Mouse (Mus musculus): ENCODE measurements at regions not wholly inside any gene's neighbourhood (a gene's known extent, or its start where the extent isn't known, plus 50 kb on each side); places are given as distances from the start of the nearest gene placed in this dataset.

- no peaks in the 10 kb centered on the region for H3K9me3 ChIP-seq (replicated peaks; ENCODE audit: control insufficient read depth, low read length)
- H3K27me3 ChIP-seq (ENCODE audit: control insufficient read depth, insufficient read depth, low read length): no peaks in the 10 kb centered on the region
- no peak overlapping the region for H3K4me2 ChIP-seq (ENCODE audit: low read depth, low read length)
- DNase-seq (ENCODE audit: low spot score): no peak
- H3K27ac ChIP-seq (replicated peaks; ENCODE audit: low read depth, low read length): no peak overlapping the region
- no peaks in the 10 kb centered on the region for H3K36me3 ChIP-seq (replicated peaks; ENCODE audit: control insufficient read depth, insufficient read depth, low read depth, low read length)
- no peaks in the 10 kb centered on the region for H3K4me1 ChIP-seq (ENCODE audit: control insufficient read depth, insufficient read depth, low read length)
- 84% methylated on average over 6 of the region's 6 CpGs for WGBS
- no peak overlapping the region for H3K4me3 ChIP-seq (ENCODE audit: low read depth, low read length)
- ATAC-seq (replicated peaks; ENCODE audit: insufficient number of reproducible peaks, low FRiP score, low TSS enrichment, low read depth): no peak
- no peak overlapping the region for H3K9ac ChIP-seq (replicated peaks; ENCODE audit: low read length)
Measured at GRCm38 (mm10) chr12:15717989-15718388, 98.7 kb downstream of the Trib2 start.

- Histone ChIP-seq H3K27ac (replicated peaks; ENCODE audit: low read depth, low read length) (no peak overlapping the region), H3K36me3 (replicated peaks; ENCODE audit: control insufficient read depth, insufficient read depth, low read depth, low read length) (no peaks in the 10 kb centered on the region), H3K4me3 (ENCODE audit: low read depth, low read length) (no peak overlapping the region), H3K9me3 (replicated peaks; ENCODE audit: control insufficient read depth, low read length) (no peaks in the 10 kb centered on the region), H3K4me1 (ENCODE audit: control insufficient read depth, insufficient read depth, low read length) (no peaks in the 10 kb centered on the region), H3K4me2 (ENCODE audit: low read depth, low read length) (no peak overlapping the region), H3K9ac (replicated peaks; ENCODE audit: low read length) (no peak overlapping the region), H3K27me3 (ENCODE audit: control insufficient read depth, insufficient read depth, low read length) (no peaks in the 10 kb centered on the region)
- 90% methylated on average over 3 of the region's 3 CpGs for WGBS
- no peak for ATAC-seq (replicated peaks; ENCODE audit: insufficient number of reproducible peaks, low FRiP score, low TSS enrichment, low read depth)
- DNase-seq (ENCODE audit: low spot score): no peak
Measured at GRCm38 (mm10) chr12:15717342-15717741, 99.4 kb downstream of the Trib2 start.

- Histone ChIP-seq H3K9ac (replicated peaks; ENCODE audit: low read length) (no peak overlapping the region), H3K4me3 (ENCODE audit: low read depth, low read length) (no peak overlapping the region)
- 86% methylated on average over 2 of the region's 2 CpGs for WGBS
Measured at GRCm38 (mm10) chr12:15713623-15714022, 103.1 kb downstream of the Trib2 start.

GRCm38 (mm10) chr12:15707570-15708095 is 109.1 kb downstream of the Trib2 start:
- Histone ChIP-seq H3K4me3 (ENCODE audit: low read depth, low read length) (no peak overlapping the region), H3K27me3 (ENCODE audit: control insufficient read depth, insufficient read depth, low read length) (no peaks in the 10 kb centered on the region), H3K4me1 (ENCODE audit: control insufficient read depth, insufficient read depth, low read length) (no peaks in the 10 kb centered on the region), H3K9me3 (replicated peaks; ENCODE audit: control insufficient read depth, low read length) (no peaks in the 10 kb centered on the region), H3K9ac (replicated peaks; ENCODE audit: low read length) (no peak overlapping the region), H3K27ac (replicated peaks; ENCODE audit: low read depth, low read length) (no peak overlapping the region), H3K36me3 (replicated peaks; ENCODE audit: control insufficient read depth, insufficient read depth, low read depth, low read length) (no peaks in the 10 kb centered on the region), H3K4me2 (ENCODE audit: low read depth, low read length) (no peak overlapping the region)
- WGBS: 77% methylated on average over 6 of the region's 6 CpGs
- ATAC-seq (replicated peaks; ENCODE audit: insufficient number of reproducible peaks, low FRiP score, low TSS enrichment, low read depth): no peak
- no peak for DNase-seq (ENCODE audit: low spot score)

More at GRCm38 (mm10) chr12:15713623-15714022, 103.1 kb downstream of the Trib2 start:
- H3K9me3 ChIP-seq (replicated peaks; ENCODE audit: control insufficient read depth, low read length): no peaks in the 10 kb centered on the region
- H3K4me2 ChIP-seq (ENCODE audit: low read depth, low read length): no peak overlapping the region
- no peak for ATAC-seq (replicated peaks; ENCODE audit: insufficient number of reproducible peaks, low FRiP score, low TSS enrichment, low read depth)
- no peaks in the 10 kb centered on the region for H3K4me1 ChIP-seq (ENCODE audit: control insufficient read depth, insufficient read depth, low read length)
- no peaks in the 10 kb centered on the region for H3K27me3 ChIP-seq (ENCODE audit: control insufficient read depth, insufficient read depth, low read length)
- no peak for DNase-seq (ENCODE audit: low spot score)
- H3K36me3 ChIP-seq (replicated peaks; ENCODE audit: control insufficient read depth, insufficient read depth, low read depth, low read length): no peaks in the 10 kb centered on the region
- H3K27ac ChIP-seq (replicated peaks; ENCODE audit: low read depth, low read length): no peak overlapping the region

- H3K27me3 ChIP-seq (ENCODE audit: control insufficient read depth, insufficient read depth, low read length): no peaks in the 10 kb centered on the region
- no peak overlapping the region for H3K9ac ChIP-seq (replicated peaks; ENCODE audit: low read length)
- no peaks in the 10 kb centered on the region for H3K36me3 ChIP-seq (replicated peaks; ENCODE audit: control insufficient read depth, insufficient read depth, low read depth, low read length)
- H3K4me2 ChIP-seq (ENCODE audit: low read depth, low read length): no peak overlapping the region
- no peak overlapping the region for H3K27ac ChIP-seq (replicated peaks; ENCODE audit: low read depth, low read length)
- no peaks in the 10 kb centered on the region for H3K4me1 ChIP-seq (ENCODE audit: control insufficient read depth, insufficient read depth, low read length)
- 37% methylated on average over 5 of the region's 5 CpGs for WGBS
- ATAC-seq (replicated peaks; ENCODE audit: insufficient number of reproducible peaks, low FRiP score, low TSS enrichment, low read depth) (no peak), DNase-seq (ENCODE audit: low spot score) (peak; percentile 17)
- H3K4me3 ChIP-seq (ENCODE audit: low read depth, low read length): no peak overlapping the region
- H3K9me3 ChIP-seq (replicated peaks; ENCODE audit: control insufficient read depth, low read length): no peaks in the 10 kb centered on the region
Measured at GRCm38 (mm10) chr12:15704412-15704811, 112.3 kb downstream of the Trib2 start.

- H3K27me3 ChIP-seq (ENCODE audit: control insufficient read depth, insufficient read depth, low read length): no peaks in the 10 kb centered on the region
- no peak overlapping the region for H3K4me2 ChIP-seq (ENCODE audit: low read depth, low read length)
- DNase-seq (ENCODE audit: low spot score) (no peak), ATAC-seq (replicated peaks; ENCODE audit: insufficient number of reproducible peaks, low FRiP score, low TSS enrichment, low read depth) (no peak)
- no peak overlapping the region for H3K27ac ChIP-seq (replicated peaks; ENCODE audit: low read depth, low read length)
- H3K9ac ChIP-seq (replicated peaks; ENCODE audit: low read length): no peak overlapping the region
- 88% methylated on average over 1 of the region's 1 CpGs for WGBS
- no peaks in the 10 kb centered on the region for H3K36me3 ChIP-seq (replicated peaks; ENCODE audit: control insufficient read depth, insufficient read depth, low read depth, low read length)
- H3K4me3 ChIP-seq (ENCODE audit: low read depth, low read length): no peak overlapping the region
- H3K9me3 ChIP-seq (replicated peaks; ENCODE audit: control insufficient read depth, low read length): no peaks in the 10 kb centered on the region
- no peaks in the 10 kb centered on the region; the same call in 1 of the 2 replicates for H3K4me1 ChIP-seq (ENCODE audit: control insufficient read depth, insufficient read depth, low read length)
Measured at GRCm38 (mm10) chr12:15702137-15702536, 114.6 kb downstream of the Trib2 start.

GRCm38 (mm10) chr12:15698829-15699228 is 117.9 kb downstream of the Trib2 start:
- H3K4me3 ChIP-seq (ENCODE audit: low read depth, low read length): no peak overlapping the region
- no peaks in the 10 kb centered on the region for H3K9me3 ChIP-seq (replicated peaks; ENCODE audit: control insufficient read depth, low read length)
- H3K27me3 ChIP-seq (ENCODE audit: control insufficient read depth, insufficient read depth, low read length): no peaks in the 10 kb centered on the region
- no peak overlapping the region for H3K4me2 ChIP-seq (ENCODE audit: low read depth, low read length)
- DNase-seq (ENCODE audit: low spot score) (peak; percentile 26), ATAC-seq (replicated peaks; ENCODE audit: insufficient number of reproducible peaks, low FRiP score, low TSS enrichment, low read depth) (no peak)
- H3K4me1 ChIP-seq (ENCODE audit: control insufficient read depth, insufficient read depth, low read length): no peaks in the 10 kb centered on the region; the same call in 1 of the 2 replicates
- no peaks in the 10 kb centered on the region for H3K36me3 ChIP-seq (replicated peaks; ENCODE audit: control insufficient read depth, insufficient read depth, low read depth, low read length)
- 28% methylated on average over 4 of the region's 4 CpGs for WGBS
- no peak overlapping the region for H3K27ac ChIP-seq (replicated peaks; ENCODE audit: low read depth, low read length)
- H3K9ac ChIP-seq (replicated peaks; ENCODE audit: low read length): no peak overlapping the region

GRCm38 (mm10) chr12:15698042-15698771 is 118.5 kb downstream of the Trib2 start:
- Histone ChIP-seq H3K4me1 (ENCODE audit: control insufficient read depth, insufficient read depth, low read length) (no peaks in the 10 kb centered on the region; the same call in 1 of the 2 replicates), H3K9ac (replicated peaks; ENCODE audit: low read length) (no peak overlapping the region), H3K27me3 (ENCODE audit: control insufficient read depth, insufficient read depth, low read length) (no peaks in the 10 kb centered on the region), H3K4me3 (ENCODE audit: low read depth, low read length) (no peak overlapping the region), H3K36me3 (replicated peaks; ENCODE audit: control insufficient read depth, insufficient read depth, low read depth, low read length) (no peaks in the 10 kb centered on the region), H3K27ac (replicated peaks; ENCODE audit: low read depth, low read length) (no peak overlapping the region), H3K4me2 (ENCODE audit: low read depth, low read length) (no peak overlapping the region), H3K9me3 (replicated peaks; ENCODE audit: control insufficient read depth, low read length) (no peaks in the 10 kb centered on the region)
- DNase-seq (ENCODE audit: low spot score) (no peak), ATAC-seq (replicated peaks; ENCODE audit: insufficient number of reproducible peaks, low FRiP score, low TSS enrichment, low read depth) (no peak)
- 58% methylated on average over 6 of the region's 6 CpGs for WGBS

Measured in embryonic facial prominence, embryonic 11.5 days (tissue).